Mouse (Mus musculus) gastrocnemius, postnatal 4 days (tissue): ENCODE results near the gene Kif14. TPM values are rescaled to one million over a fixed set of nuclear protein-coding genes. Genes with fewer than 3 reads are reported as not detected.

Experiments used
- DNase-seq, 2 experiments: peaks; one replicate each; pipeline ENCODE4 v3.0.0; 2021 to 2022; ENCODE audit warnings: low spot score in 2 of 2, mixed read lengths in 2 of 2
- long read RNA-seq, 2 experiments: library from polyadenylated mRNA; stranded (forward); transcript quantifications; one replicate each; pipeline ENCODE4 v2.0.0; 2021
- total RNA-seq, 2 experiments: library from RNA; stranded (reverse); gene quantifications; 2 replicates each; pipeline ENCODE4 v1.2.3; 2021

Gene Kif14
- total RNA-seq, result 1 to 10 TPM; 4.2 to 5.4 TPM
- long read RNA-seq, experiment 1, result 0 reads
- long read RNA-seq, experiment 2, partial matches to known transcripts, result 0 of 1 reads
- long read RNA-seq, experiment 2, other reads (novel, unspliced or antisense), result 1 of 1 reads

DNA sequence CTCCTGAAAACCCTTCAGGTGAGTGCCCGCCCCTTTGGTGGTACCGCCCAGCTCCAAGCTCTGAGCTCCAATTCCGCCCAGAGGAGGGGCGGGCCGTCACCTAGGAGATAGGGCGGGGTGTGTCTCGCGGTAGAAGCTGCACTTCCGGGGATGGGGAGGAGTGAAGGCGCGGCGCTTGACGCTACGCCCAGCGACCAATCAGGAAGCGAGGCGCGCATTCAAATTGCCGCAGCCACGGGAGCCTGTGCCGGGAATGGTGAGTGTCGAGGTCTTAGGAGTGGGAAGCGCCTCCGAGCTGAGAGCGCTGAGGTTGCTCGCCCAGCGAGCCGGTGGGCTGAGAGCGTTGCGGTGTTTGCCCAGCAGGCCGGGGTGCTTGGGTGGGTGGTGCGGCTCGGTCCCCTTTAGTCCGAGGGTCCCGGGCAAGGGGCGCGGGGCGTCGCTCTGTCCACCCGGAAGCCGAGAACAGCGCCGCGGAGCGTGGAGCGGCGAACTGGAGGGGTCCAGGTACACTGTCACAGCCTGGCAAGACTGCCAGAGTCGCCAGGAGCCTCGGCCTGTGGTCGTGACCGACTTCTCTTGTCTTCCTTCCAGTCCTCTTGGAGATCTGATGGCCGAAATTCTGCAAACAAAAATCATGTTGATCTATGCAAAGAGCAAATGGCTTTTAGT, at the start of gene Kif14:
TSS of gene Kif14 (plus strand) at position 201 of the 669 bp plus-strand sequence.
- DNase-seq, result peak; percentile 80 to 93

DNA sequence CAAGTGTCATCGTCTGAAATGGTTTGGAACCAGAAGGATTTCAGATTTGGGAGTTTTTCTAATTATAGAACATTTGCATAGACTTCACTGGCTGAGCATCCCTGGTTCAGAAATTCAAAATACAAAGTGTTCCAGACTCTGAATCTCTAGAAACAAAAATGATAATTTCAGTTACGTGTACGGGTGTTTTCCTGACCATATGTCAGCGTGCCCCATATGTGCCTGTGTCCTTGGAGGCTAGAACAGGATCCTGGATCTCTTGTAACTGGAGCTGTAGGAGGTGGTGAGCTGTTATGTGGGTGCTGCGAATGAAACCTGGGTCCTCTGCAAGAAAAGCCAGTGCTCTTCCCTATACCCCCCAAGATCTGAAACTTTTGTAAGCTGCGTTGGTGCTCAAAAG, 47.8 kb upstream of the Kif14 start:
- DNase-seq, result no peak

DNA sequence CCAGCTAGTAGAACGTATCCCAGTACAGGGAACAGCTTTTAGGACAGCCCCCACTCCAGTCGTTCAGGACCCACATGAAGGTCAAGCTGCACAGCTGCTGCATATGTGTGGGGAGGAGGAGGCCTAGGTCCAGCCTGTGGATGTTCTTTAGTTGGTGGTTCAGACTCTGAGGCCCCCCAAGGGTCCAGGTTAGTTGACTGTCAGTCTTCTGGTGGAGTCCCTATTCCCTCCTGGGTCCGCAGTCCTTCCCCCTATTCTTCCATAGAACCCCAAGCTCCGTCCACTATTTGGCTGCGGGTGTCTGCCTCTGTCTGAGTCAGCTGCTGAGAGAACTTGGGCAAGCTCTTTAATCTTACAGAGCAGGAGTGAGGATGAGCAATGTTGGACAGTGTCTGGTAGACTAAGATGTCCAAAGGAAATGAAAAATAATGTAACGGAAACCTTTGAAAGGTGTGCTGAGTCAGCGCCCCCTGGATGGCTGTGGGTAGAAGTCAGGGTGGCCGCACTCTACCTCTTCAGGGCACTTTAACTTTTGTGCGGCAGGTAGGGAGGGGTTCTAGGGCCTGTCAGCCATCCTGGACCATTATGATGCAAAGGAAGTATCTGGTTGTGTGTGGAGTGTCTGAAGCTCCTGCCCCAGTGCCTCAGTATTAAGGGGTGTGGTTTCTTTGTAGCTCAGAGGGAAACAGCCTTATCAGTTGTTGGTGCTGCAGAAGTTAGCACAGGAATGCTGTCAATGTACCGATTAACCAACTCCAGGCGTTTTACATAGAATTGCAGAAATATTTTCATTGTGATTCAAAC, 38.8 kb upstream of the Kif14 start:
- no peak for DNase-seq

DNA sequence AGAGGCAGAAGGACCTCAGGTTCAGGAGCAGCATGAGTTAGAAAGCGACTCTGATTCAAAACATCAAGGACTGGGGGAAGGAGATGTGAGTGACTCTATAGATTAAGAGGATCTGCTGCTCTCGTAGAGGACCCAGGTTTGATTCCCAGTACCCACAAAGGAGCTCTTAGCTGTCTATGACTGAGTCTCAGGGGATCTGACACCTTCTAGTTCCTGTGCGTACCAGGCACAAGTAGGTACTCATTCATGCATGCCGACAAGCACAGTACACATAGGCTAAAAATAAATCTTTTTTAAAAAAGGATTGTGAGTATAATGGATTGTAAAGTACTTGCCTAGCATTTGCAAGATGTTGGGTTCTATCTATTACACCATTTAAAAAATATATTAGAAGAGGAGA, 37.2 kb upstream of the Kif14 start:
- DNase-seq, result no peak

DNA sequence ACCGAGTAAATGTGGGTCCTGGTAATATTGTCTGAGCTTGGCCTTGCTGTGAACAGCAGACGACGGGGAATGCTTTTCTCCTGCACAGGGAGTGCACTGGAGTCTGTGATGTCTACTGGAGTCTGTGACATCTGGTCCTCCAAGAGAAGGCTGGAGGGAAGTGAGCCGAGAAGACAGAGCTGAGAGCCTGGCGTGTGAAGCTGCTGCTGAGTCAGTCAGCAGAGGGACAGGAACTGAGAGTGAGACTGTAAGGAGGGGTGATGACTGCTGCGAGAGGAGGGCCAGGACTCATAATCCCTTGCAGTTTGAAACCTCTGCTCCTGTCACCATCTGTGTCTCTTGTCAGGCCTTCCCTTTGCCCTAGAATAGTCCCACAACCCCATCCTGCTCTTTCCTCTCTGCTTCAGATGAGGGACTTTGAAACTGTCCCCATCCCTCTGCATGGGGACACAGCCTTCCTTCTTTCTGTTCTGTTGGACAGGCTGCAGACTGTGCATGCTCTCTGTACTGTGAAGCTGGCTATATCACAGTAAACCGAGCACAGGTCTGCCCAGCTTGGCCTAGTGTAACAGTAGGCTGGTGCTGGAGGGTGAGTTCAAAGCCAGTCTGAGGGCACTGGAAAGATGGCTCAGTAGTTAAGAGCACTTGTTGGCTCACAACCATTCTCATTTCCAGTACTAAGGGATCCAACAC, 35.9 kb upstream of the Kif14 start:
- DNase-seq, result no peak

DNA sequence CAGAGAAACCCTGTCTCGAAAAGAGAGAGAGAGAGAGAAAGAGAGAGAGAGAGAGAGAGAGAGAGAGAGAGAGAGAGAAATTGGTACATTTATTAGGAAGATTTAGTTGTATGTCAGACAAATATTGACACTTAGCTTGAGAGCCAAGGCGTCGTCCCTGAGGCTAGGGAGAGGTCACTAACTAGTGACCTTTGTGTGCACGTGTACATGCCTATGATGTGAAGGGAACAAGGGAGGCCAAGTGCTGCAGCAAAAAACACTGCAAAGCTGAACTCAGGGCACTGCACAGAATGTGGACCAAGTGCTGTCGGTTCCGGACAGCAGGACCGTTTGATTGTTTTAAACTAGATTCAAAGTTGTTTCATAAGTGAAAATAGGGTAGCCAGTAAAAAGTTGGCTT, 25.4 kb upstream of the Kif14 start:
- DNase-seq, result no peak

DNA sequence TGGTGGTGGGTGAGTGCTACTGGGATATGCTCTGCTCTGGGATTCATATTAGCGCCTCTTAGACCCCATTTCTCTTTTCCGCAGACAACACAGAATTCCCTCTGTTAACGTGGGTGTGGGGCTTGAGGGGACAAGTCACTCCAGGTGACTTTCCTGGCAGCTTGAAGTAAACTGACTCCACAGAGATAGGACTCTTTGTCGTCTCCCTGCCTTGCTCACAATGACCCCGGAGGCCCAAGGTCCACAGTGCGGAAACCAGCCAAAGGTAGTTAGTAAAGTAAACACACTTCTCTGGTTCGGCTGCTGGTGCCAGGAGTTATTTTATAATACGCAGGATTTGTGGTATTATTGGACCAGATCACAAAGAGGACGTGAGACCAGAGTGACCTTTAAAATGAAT, 23.3 kb upstream of the Kif14 start:
- no peak for DNase-seq

DNA sequence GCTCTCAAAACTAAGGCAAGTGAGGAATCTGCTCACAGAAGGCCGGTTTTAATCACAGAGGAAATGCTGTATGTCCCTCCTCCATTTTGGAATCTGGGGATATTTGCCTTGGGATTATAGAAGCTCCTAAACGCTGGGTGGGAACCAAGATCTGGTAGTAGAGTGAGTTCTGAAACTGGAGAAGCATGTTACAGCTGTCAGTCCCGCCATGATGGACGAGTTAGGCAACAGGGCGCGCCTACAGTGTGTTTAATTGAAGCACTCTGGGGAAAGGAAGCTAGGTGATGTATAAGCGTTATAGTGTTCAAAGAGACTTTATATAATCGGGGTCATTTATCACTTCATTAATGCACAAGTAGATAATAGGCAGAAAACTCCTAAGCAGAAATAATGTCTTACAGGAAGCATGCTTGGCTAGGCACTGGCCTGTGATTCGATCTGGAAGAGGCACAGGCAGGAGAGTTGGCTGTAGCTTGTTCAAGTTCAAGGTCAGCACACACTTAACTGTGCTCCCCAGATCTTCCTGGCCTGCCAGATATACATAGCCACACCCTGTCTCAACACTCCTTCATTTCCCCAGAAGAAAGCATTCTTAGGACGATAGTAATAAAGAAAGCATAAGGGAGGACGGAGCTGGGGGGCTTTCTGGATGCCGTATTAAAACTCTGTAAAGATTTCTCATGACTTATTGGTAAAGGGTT, 21.4 kb upstream of the Kif14 start:
- DNase-seq, result no peak

DNA sequence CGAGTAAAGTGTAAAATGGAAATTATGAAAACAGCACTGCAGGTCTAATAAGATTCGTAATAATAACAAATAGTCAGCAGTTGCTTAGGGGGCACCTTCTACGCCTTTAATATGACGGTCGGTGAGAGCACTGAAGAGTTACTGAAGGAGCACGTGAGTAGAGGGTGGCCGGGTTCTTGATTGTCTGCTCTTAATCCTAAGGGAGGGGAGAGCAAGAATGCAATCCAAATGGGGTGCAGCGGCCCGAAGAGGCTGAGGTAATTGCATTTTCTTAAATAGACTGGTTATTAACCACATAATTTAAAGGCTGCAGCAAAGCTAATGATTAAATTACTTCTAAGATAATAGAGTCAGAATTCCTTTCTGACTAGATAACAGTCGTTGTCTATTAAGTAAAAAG, 19.2 kb upstream of the Kif14 start:
- DNase-seq, result no peak

DNA sequence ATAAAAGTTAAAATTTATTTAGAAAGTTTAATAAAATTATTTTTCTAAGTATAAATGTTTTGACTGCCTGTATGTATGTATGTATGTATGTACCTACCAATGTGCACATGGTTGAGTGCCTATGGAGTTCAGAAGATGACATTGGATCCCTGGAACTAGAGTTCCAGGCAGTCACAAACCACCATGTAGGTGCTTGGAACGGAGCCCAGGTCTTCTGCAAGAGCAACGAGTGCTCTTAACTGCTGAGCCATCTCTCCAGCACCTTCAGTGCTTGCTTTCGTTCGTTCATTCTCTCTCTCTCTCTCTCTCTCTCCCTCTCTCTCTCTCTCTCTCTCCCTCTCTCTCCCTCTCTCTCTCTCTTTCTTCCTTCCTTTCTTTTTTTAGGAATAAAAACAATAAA, 18.8 kb upstream of the Kif14 start:
- DNase-seq, result no peak

DNA sequence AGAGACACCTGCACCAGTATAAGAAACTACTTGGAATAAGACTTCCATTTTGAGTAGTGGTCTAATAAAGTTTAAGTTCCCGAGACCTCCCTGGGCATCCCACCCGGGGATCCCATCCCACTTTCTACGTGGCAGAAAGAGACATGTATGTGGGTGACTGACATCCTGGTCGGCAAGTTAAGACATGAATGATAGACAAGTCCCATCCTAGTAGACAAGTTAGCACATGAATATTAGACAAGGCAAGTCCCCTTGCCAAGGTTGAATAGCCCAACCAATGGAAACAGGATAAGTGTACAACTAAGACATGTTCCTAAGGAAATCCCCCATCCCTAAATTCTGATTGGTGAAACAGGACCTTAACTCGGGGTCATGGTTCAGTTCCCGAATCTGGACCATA, 16.6 kb upstream of the Kif14 start:
- DNase-seq, result no peak

DNA sequence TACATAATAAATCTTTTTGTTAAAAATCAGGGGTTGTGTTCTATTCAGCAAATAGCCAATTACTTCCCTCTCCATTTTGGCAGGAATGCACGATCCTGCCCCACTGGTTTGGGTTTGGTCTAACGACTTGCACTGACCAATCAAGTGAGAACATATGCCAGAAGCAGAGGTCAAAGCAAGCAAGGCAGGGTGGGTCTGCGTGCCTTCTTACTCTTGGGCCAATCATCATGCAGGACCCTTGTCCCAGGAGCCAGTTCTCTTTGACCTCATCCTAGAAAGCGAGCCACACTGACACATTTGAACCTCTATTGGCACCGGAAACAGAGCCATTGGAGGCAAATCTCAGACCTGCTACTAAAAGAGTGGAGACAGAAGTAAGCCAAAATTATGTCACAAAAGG, 15.9 kb upstream of the Kif14 start:
- no peak for DNase-seq

DNA sequence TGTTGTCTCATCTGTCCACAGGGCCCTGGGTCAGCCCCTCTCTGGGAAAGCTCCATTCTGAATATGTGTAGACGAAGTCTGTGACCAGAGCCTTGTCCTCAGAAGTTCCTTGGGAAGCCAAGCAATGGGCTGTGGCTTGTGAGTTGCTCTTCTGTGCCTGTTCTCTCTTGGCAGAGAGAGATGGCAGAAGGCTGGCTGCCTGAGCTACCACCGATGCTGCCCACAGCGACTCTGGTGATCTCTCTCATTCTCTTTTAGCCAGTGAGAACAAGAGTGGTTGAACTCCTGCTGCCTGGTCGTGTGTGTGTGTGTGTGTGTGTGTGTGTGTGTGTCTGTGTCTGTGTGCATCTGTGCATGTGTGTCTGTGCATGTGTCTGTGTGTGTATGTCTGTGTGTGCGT, 13.7 kb upstream of the Kif14 start:
- DNase-seq, result no peak

DNA sequence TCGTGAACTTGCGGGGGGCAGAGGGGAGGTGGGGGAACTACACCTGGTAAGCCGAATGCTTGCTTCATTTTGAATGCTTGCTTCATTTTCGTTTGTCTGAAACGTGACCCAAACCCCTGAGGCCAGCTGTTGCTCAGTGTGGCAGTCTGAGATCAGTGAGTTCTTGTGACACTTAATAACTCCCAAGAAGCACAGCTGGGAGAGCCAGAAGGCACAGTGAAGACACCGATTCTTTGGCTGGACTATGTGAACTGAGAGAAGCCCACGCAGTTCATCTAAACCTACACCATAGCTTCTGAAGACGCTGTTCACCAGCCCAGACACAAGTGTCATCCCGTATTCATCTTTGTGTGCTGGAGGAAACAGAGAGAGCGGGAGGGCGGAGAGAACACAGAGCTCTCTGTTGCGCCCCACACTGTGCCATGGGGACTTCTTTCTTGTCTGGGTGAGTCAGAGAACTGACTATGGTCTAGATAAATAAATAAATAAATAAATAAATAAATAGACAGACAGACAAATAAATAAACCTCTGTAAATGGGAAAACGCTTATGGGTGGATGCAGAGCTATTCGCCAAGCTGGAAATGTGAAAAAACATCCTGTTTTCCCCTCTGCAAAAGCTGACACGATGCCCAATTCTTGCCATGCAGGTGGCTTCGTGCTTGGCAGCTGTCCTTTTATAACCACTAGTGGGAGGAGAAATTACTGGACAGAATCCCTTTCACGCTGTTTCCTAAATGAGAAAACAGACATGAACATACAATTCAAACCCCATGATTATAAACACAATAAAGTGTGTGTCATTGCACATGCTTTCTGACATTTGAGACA, 10.2 kb upstream of the Kif14 start:
- DNase-seq, result no peak

DNA sequence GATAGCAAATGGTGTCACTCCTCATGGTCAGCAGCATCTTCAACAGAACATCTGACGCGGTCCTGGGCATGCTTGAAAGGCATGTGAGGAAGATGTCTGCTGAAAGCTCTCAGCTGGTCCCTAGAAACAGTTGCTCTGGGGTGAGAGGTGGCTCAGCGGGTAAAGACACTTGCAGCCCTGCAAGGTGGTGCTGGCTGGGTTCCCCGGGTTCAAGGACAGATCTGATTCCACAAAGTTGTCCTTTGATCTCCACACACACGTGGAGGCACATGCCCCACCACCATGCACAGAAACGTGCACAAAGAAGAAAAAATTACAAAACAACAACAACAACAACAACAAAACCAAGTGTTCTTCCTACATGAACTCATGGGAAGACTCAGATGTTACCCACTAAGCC, 9.4 kb upstream of the Kif14 start:
- DNase-seq, result no peak

DNA sequence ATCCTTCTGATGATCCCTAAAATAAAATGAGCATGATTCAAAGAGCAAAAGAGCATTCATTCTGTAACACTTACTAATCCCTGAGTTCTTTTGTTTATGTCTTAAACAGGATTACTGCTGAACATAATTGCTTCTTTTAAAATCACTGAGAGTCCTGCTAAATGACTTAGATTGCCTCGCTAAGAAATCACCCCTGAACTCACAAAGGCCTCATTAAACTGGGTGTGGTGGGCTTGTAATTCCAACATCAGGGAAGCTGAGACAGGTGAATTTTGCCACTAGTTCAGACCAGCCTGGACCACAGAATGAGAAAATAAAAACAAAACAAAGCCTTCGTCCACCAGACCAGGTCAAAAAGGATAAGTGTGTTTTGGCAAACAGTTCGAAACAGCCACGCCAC, 8.7 kb upstream of the Kif14 start:
- DNase-seq, result no peak

DNA sequence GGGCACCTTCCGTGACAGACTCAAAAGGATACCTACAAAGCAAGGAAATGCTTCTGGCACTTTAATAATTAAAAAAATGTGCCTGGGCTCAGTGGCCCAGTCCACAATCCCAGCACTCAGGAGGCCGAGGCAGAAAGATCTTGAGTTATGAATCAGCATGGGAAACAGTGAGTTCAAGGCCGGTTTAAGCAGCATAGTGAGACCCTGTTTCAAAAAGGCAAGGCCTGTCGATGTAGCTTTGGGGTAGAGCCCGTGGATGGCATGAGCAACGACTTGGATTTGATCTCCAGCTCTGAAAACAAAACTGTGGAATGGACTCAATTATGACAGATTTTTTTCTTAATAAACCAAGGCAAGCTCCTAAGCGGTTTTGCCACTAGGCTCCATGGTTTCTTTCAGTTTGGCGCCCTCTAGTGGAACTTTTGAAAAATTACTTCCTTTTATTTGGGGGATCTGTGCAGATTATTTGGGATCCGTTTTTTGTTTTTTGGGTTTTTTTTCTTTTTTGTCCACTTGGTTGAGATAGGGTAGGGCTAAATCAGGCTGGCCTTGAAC, 7.4 kb upstream of the Kif14 start:
- DNase-seq, result no peak

DNA sequence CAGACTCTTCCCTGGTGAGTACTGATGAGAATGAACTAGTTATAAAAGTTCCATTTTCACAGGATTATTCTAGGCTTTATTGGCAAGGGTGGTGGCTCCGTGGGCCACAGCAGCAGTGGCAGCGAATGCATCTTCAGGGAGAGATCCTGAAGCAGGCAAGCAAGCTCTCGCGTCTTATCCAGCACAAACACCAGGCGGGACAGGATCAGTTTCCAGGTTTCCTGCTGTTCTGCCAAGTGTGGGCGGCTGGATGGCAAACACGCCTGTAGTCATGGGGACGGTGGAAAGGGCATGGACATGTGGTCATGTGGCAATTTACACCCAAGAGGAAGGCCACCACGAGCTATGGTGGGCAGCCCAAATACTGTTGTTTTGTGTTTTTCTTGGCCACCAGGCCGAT, 3.7 kb upstream of the Kif14 start:
- no peak for DNase-seq

DNA sequence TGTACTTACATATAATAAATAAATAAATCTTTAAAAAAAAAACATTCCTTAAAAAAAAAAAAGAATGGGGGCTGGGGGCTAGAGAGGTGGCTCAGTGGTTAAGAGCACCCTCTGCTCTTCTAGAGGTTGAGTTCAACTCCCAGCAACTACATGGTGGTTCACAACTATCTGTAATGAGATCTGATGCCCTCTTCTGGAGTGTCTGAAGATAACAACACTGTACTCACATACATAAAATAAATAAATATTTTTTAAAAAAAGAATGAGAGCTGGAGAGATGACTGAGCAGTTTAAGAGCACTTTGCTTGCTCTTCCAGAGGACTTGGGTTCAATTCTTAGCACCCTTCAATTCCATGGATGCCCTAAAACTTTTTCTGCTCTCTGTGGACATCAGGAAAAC, 975 bp upstream of the Kif14 start:
- no peak for DNase-seq

DNA sequence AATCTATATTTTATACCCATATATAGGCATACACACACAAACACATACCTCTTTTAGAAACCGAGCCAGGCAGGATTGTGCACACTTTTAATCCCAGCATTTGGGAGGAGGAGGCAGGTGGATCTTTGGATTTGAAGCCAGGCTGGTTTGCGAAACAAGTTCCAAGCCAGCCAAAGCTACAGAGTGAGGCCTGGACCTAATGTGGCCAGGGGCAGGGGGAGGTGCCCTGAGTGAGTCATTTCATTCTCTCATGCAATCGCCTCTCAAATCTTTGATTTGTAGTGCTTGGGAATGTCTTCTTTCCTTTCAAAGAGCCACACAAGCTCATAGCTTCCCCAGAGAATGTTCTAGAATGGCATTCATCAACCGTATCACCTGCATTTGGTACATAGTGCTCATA, 3.3 kb downstream of the Kif14 start:
- DNase-seq, result no peak
